Mouse (Mus musculus) thymus, postnatal 10 days (tissue): ENCODE data around the gene Kcnab1.
A peak's percentile ranks its signal among the peaks of the same experiment; 100 is the strongest.

Source experiments
- DNase-seq, 2 experiments: peaks; one replicate each; pipeline ENCODE4 v3.0.0; 2021; ENCODE audit warnings: low spot score in 2 of 2

Gene Kcnab1

DNA sequence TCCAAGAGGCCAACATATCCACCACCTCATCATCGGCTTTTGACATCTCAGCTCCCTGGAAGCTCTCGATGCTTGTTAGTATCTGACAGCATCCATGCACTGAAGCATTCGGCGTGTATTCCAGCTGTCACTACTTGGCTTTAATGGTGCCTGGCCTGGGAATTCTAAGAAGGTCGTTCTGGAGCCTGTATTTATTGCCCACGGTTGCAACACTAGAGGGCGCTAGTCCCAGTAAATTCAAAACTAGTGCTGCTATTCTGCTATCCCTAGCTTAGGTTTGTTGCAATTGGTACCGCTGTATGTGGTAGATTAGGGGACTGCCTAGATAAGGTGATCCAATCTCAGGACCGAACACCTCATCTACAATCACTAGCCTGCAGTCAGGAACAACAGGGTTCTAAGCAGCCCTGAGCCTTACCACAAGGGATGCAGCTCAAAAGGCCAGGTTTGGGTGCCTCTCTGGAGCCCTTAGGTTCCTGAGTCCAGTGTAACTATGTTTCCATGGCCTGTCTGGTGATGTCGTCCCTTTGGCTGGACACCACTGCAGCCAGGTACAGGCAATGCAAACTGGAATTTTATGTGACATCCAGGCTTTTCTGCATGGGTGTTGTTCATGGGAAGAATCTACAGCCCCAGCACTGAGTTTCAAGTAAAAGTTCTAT is 208.8 kb downstream of the Kcnab1 start:
- peak in 1 of 2 experiments; percentile 27 for DNase-seq

DNA sequence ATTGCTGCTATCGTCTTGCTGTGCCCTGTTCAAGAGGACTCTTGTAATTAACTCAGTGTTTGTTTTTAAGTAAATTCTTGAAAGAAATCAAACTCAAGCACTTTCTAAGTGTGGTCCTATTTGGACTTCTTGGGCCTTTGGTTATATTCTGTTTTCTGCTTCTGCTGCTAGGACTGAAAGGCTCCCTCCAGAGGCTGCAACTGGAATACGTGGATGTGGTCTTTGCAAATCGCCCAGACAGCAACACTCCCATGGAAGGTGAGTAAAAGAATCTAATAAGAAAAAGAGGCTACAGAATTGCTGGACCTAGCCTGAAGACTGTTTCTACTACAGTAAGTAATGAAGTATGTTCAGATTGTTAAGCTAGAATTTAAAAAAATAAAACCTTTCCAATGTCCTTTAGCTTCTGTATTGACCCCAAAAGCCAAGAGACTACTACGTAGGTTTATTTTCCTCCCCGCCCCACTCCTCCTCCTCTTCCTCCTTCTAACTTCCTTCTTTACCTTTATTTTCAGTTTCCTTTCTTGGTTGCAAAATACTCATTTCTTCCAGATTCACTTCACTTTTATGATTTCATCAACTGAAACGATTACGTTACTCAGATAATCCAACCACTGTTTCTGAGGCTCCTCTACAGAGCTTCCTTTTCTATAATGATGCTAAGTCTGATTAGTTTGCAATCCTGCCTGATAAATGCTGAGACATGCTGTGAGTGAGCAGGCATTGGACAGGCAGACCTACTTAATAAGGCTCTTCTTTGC is 210.2 kb downstream of the Kcnab1 start:
- no peak for DNase-seq

DNA sequence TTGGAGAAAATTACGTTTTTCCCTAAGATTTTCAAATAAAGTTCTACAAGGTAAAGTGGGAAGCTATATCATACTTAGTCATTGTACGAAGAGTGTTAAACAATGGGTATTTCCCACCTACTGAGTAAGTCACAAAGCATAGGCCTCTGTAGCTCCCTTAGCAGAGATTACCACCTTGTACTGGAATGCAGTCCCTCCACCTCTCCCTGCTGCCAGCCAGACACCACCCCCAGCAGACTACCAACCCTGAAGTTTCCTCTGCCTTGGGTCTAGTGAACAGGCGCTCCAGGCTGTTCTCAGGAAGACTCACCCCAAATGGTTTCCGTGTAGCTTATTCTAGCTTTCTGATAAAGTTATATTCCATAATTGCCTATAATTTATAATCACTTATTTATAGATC is 211.8 kb downstream of the Kcnab1 start:
- no peak for DNase-seq

DNA sequence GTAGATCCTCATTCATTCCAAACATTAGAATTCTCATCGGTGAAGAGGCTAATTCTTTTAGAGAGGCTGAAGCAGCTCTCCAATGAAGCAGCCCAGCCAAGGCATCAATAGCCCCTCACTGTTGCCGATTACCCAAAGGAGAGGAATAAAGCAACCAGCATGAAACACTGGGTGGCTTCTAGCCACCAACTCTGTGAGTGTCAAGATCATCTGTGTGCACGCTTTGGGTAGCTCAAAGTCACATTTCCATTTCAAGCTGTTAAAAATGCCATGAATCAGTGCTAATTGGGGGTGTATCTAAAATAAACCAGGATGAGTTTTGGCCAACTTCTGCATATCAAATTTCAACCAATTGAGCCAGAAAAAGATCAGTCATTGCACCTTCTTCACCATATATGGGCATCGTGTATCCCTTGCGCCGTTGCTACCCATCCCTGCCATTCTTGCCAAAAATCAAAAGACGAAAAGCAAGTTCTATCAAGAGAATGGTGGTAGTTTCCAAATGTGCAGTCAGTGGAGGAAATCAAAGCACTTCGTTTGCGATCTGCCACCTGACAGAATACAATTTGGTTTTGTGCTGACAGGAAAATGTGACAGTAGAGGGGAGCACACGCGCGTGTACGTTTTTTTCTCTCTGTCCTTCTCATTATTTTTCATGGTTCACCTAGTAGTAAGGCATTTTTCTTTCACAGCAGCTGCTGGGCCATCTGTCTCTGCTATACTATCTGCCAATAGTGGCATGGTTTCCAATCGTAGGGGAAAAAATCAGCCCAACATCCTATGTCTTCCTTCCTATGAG is 213.0 kb downstream of the Kcnab1 start:
- DNase-seq: no peak

DNA sequence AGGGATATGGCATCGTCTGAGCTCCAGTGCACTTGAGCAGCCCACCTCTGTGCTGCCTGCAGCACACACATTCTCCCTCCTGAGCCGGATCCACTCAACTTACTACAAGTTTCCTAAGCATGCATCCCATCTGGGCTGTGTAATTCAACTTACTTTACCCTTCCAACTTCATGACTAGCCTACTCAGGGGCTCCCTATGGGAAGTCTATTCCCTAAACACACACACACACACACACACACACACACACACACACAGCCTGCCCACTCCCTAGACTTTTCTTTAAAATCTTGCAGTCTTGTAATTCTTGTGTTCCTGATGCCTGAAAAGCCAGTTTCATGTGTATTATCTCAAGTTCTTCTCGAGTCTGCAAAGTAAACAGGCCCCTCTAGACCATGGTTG is 216.1 kb downstream of the Kcnab1 start:
- no peak for DNase-seq

DNA sequence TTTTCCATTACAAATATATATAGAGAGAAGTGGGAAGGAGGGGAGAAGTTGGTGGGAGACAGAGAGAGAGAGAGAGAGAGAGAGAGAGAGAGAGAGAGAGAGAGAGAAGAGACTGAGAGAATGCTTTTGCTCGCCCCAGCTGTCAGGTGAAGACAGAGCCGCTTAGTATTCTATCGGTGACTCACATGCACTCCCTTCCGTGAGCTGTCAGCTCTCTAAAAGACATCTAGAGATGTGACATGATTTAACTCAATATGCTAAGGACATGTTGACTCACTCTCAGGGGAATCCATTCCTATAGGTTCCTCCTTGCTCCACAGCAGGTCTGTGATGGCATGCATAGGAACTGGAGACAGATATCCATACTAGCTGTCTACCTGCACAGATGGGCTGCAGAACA is 219.6 kb downstream of the Kcnab1 start:
- DNase-seq: no peak

DNA sequence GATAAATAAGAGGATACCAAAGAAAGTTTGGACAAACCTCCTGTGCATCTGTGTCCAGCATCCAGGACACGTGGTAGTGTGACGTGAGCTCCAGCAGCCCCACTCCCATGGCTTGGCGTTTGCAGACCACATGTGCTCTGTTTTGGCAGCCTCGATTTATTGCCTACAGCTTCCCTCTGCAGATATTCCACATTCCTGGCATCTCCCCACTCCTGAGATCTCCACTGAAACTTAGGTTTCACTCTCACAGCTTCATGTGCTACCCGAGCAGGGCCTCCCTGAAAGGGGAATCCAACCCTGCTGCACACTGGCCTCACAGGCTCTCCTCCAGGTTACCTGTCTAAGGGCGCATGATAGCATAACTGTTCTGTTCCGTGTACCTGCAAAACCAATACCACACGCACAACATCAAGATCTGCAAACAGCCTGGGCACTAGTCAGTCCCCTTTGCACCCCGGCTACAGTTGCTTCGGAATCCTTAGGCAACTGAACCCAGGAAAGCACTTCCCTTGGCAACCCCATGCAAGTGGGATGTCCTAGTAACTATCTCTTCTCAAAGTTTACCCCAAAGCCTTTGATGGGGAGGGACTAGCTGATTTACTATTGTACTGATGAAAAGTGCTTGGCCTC is 228.8 kb downstream of the Kcnab1 start:
- no peak for DNase-seq

DNA sequence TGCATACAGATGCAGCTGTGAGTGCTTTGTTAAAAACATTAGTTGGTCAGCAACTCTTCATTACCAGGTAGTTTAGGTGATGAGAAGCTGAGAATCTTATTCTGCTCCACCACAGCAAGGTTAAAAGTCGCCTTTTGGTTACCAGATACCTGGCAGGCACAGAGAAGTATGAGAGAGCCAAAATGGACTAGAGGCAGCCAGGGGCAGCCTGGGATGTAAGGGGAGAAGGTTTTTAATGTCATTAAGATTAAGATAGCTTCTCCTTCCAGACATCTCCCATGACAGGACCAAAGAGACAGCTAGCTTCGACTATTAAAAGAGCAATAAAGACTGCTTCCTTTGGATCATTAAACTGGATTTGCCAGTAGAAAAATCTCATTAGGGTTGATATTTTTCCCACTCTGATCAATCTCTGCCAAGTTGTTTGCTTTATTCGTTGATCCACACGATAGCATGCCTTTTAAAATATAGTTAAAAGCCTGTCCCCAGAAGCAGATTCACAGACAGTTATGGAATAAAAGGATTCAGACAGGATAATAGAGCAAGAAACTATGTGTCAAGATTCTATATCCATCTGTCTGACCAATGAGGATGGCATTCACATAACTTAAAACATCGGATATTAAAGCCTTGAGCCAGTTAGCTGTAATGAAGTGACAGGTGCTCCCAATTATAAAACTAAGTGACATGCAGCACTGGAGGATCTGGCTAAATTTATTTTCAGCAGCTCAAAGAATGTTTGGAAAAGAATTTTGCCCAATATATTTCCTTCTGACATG is 231.2 kb downstream of the Kcnab1 start:
- no peak for DNase-seq

DNA sequence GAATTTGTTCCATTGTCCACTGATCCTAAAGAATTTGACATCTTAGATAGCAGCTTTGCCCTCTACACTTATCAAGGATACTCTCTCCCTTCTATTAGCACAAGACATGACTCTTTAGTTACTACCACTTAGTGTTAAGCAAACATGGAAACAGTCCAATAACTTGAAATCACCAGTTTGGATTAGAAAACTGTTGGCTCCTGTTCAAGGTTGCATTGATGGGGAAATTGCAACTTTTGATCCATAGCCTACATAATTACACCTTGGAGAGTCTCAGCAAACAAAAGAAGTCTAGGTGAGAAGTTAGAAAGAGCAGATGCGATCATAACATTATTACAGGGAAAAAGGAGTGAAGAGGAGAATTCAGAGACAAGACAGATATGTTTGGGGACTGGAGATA is 237.0 kb downstream of the Kcnab1 start:
- DNase-seq: no peak

DNA sequence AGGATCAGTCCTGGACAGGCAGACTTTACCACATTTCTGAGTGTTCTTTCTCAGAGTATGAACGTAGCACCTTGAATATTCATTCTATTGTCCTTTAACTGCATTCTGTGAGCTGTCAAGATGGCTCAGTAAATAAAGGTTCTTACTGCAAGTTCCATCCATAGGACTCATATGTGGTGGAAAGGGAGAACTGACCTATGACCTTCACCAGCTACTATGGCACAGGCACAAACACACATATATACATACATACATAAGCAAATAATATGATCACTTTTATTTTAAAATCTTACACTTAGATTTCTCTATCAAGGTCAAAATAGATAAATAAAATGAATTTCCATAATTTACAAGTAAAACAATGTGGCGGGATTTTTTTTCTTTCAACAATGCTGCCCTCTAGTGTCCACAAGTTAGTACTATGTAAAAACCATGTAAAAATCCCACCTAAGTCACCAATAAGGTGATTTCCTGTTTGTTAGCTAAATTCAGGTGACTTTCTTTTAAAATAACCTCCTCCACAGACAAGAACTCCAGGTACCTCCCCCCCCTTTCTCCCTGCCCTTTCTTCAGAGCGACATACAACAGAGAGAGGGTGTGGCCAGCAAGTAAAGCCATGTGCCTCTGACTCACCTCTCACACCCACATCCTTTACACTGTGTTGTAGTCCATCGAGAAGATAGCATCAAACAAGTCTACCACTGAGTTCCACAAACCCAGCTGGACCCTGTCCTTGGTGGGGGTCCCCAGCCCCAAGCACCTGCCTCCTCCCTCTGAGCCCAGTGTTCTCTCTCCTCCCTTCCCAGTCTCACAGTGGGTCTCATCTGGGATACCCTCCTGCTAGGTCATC is 243.3 kb downstream of the Kcnab1 start:
- peak in 1 of 2 experiments; percentile 15 for DNase-seq

DNA sequence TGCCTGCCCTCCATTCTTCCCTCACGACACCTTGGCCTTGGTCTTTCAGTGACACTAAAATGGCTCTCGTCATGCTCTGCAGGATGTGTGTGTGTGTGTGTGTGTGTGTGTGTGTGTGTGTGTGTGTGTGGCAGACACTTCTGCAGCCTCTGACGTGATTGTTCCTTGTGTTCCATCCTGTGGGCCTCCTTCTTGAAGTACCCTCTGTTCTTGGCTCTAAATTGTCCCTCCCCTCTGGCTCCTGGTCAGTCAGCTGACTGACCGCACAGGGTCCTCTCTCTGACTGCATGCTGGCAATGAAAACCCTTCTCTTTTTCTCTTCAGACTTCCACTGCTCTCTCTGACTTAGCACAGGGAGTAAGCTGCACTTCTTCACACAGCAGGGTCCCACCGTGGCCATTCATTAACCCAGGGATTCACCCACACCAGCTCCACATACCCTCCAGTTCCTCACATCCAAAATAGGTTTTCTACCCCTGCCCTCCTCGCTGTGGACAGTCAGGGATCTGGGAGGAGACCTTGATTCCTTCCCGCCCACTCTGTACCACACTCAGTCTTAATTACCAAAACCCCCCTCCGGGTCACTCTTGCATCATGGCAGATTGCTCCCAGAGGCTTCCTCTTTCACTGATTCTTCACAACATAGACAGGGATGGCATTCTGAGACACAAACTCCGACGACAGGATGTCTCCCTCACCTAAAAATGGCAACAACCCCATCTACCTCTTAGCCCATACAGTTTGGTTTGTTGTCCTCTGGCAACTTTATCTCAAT is 244.3 kb downstream of the Kcnab1 start:
- no peak for DNase-seq

DNA sequence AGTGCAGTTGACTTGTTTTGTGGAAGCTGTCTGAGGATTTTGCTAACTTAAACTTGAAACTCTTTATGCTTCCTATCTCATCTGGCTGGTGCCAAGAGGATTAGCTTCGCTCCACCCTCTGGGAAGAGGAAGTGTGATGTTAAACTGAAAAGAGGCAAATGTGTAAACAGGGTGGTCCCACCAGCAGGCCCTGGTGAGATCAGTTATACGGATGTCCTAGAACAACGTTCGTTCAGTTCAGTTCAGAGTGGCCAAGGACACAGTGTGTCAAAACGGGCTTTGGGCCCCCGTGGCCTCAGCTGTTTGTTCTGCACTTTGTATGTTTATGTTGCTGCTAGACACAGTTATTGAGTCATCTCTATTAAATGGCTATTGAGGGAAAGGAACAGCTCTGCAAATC is 246.3 kb downstream of the Kcnab1 start:
- DNase-seq: no peak

DNA sequence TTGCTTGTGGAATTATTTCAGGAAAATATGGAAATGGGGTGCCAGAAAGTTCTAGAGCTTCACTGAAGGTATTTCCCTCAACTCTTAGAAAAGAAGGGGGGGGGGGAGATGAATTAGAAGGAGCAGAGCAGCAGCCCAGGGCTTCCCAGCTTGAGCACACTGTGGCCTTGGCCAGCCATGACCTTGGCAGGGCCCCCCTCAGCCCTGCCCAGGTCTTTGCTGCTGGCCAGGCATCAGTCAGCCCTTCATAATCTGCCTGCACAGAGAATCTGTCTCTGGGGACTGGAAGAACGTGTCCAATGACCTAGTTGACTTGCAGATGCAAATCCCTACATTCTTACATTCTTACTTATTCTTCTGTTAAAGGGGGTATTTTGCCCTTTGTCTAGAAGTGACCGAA is 249.1 kb downstream of the Kcnab1 start:
- DNase-seq: no peak

DNA sequence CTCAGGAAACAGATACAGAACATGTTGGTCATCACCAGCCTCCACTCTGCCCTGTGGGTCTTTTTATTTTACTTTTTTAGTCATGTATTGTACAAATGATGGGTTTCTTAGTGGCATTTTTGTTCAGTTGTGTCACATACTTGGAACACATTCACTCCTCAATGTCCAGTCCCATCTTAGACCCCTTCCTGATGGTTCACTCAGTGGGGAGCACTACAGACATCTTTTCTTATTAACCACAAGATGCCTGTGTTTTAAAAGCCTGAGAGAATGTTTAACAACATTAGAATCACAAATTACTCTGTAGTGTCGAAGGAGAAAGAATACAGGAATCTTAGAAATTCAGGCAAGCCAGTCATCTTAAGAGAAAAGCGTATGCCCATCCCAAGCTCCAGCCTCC is 249.7 kb downstream of the Kcnab1 start:
- DNase-seq: no peak

DNA sequence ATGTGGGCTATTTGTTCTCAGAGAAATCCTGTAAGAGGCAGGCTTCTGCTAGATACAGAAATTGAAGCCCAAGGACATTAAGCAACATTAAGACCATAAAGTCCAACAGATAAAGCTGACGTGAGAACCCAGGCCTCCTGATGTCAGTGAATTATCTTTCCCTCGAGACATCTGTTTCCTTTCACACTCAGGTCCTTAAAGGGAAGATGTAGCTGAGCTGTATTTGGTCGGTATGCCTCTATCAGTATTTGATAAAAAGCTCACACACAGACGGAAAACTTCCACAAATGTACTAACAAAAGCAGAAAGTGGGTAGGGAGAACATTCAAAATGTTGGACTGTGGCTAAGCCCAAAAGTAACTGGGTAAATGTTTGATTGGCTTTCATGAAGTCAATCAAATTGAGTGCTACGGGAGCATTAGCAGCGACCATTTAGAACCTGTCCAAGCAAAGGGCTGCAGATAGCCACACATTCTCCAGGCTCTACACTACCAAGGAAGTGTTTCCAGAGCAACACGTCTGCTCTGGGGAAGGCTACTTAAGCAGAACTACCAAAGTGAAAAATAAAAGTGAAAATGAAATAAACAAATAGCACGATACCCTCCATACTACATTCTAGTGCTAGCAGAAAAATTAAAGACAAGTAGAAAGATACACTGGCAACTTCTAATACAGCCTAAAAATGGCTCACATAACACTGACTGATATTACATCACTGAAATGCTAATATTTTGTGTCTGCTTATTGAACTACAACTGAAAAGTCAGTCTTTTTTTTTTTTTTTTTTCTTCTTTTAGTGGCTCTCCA is 251.2 kb downstream of the Kcnab1 start:
- DNase-seq: no peak

DNA sequence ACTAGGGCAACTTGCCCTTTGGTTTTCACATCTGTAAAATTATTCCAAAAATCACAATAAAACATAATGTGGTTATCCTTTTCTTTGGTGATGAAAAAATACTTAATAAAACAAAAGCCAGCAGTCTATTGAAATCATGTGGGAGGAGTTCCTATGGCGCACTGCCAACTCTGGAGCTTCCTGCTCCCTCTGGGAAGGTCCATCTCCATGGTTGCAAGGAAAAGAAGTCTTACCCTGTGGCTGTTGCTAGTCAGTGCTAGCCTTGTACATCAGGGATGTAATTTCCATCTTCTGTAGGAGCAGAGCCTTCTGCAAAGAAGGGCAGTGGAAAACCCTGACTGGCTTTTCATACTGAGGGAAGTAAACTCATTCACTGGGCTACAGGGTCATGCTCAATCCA is 254.3 kb downstream of the Kcnab1 start:
- DNase-seq: no peak

DNA sequence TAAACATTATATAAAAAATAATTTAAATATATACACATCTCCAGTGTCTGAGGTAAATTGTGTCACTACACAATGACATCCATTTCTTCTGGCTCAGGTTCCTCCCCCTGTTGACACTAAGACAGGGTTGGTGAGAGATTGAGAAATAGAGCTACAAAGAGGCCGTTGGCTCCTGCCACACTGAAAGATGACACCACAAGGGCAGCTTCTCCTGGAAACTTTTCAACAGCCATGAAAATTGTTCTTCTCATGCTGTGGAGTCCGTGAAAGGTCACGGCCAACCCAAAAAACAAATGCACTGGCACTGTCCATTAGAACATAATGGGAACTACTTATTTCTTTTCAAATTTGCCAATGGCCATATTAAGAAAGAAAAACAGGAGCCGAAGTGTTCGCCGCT is 256.0 kb downstream of the Kcnab1 start:
- DNase-seq: no peak

DNA sequence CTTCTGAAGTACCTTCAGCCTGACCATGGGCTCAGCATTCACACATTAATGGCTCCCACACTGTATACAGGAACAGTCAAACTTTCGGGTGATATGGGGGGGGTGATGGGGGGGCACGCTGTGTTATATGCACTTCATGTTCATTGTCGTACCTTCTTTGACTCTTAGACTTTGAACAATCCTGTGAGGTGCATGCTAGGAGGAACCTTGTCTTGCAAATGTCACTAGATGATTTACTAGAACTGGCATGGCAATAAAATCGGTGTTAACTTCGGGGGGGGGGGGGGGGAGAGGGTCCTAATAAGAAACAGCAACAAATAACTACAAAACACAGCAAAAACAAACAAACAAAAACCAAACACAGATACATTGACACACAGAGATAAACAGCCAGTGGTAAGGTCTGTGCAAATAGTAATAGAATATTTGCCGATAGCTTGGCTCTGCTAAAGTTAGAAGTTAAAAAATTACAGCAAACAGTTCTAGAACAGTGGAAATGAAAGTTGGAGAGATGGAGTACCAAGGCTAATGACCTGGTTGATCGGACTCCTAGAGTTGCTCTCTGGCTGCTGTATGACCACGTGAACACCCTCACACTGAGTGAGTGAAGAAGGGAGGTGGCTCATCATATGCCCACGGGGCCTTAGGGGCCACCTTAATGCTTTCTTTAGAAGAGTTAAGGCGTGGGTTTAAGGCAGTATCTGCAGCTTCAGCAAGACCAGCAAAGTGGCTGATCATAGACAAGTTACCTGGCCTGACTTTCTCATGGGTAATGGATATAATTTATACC is 256.9 kb downstream of the Kcnab1 start:
- no peak for DNase-seq
